Comparison of ENCODE assay signal across 8 mouse cellular contexts in the genomic region with DNA sequence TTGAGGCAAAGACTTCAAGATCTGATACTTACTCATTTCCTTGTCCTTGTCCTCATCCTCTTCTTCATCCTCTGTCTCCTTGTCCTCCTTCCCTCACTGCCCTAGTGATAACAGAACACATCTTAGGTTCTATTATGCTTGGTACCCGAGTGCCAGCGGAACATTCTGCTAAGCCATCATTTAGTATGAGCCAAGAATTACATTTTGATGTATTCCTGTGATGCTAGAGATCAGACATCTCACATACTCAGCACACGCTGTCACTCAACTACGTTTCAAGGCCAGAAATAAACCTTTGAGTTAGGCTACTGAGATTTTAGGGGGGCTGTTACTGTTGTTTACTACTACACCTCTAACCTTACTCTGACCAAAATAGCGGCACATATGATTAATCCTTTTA. TPM values are rescaled to one million over a fixed set of nuclear protein-coding genes. Genes with fewer than 3 reads are reported as not detected.
DNase-seq lines count a peak whose midpoint lies in the region; ATAC-seq and TF ChIP-seq lines count a peak whose summit lies in the region.

A gene (minus strand): TSS at position 101 of the 400 bp plus-strand sequence.

- H3K9me3 ChIP-seq in forebrain, embryonic 10.5 days: no peaks in the 10 kb centered on the region
- H3K9me3 ChIP-seq in limb, embryonic 12.5 days: no peaks in the 10 kb centered on the region
- no peaks in the 10 kb centered on the region for H3K9me3 ChIP-seq in stomach, embryonic 16.5 days (replicated peaks; ENCODE audit: control insufficient read depth, low read length)

- intact Hi-C loops in heart, postnatal 14 days (cut with DNase I): no loop called here

- no peaks in the 10 kb centered on the region for H3K36me3 ChIP-seq in spleen, adult 2 months (ENCODE audit: control insufficient read depth, insufficient read depth, low read length)
- H3K36me3 ChIP-seq in forebrain, embryonic 10.5 days (replicated peaks): no peaks in the 10 kb centered on the region
- H3K36me3 ChIP-seq in limb, embryonic 12.5 days: no peaks in the 10 kb centered on the region
- no peaks in the 10 kb centered on the region for H3K36me3 ChIP-seq in stomach, embryonic 16.5 days (ENCODE audit: control insufficient read depth, insufficient read depth, low read length)

- no peaks in the 10 kb centered on the region for H3K4me1 ChIP-seq in spleen, adult 2 months (ENCODE audit: control insufficient read depth, insufficient read depth, insufficient read length)
- no peaks in the 10 kb centered on the region for H3K4me1 ChIP-seq in forebrain, embryonic 10.5 days
- H3K4me1 ChIP-seq in limb, embryonic 12.5 days (replicated peaks): no peaks in the 10 kb centered on the region
- no peaks in the 10 kb centered on the region for H3K4me1 ChIP-seq in stomach, embryonic 16.5 days (ENCODE audit: control insufficient read depth, insufficient read depth, low read length)

- H3K4me2 ChIP-seq in limb, embryonic 12.5 days: no peak within 1 kb of the TSS
- H3K4me2 ChIP-seq in stomach, embryonic 16.5 days (ENCODE audit: low read depth, low read length): no peak within 1 kb of the TSS

- no peak within 1 kb of the TSS for H3K4me3 ChIP-seq in spleen, adult 2 months (ENCODE audit: extremely low read depth, insufficient read depth, insufficient read length)
- H3K4me3 ChIP-seq in forebrain, embryonic 10.5 days: no peak within 1 kb of the TSS
- no peak within 1 kb of the TSS for H3K4me3 ChIP-seq in limb, embryonic 12.5 days (replicated peaks)
- H3K4me3 ChIP-seq in stomach, embryonic 16.5 days (replicated peaks; ENCODE audit: low read length): no peak within 1 kb of the TSS

- no peak within 1 kb of the TSS for H3K27ac ChIP-seq in spleen, adult 2 months (ENCODE audit: insufficient read depth, low read length)
- no peak within 1 kb of the TSS for H3K27ac ChIP-seq in forebrain, embryonic 10.5 days
- no peak within 1 kb of the TSS for H3K27ac ChIP-seq in limb, embryonic 12.5 days
- H3K27ac ChIP-seq in stomach, embryonic 16.5 days (ENCODE audit: low read length): no peak within 1 kb of the TSS

- no peak for TF ChIP-seq CTCF in spleen, adult 2 months (IDR thresholded peaks at IDR 0.05; ENCODE audit: extremely low read depth, insufficient read depth, insufficient read length, insufficient replicate concordance)

- DNase-seq in spleen, adult 2 months (ENCODE audit: low read depth in 1 of 2, low spot score in 2 of 2): no peak
- DNase-seq in spleen, postnatal 4 days (ENCODE audit: low spot score in 2 of 2): no peak
- no peak for DNase-seq in forebrain, embryonic 10.5 days (ENCODE audit: extremely low spot score, low spot score)
- no peak for DNase-seq in heart, postnatal 14 days
- no peak for DNase-seq in embryo, embryonic 10 days (ENCODE audit: low spot score)
- DNase-seq in lung, postnatal 4 days: no peak

- H3K9ac ChIP-seq in limb, embryonic 12.5 days (replicated peaks): no peak within 1 kb of the TSS
- no peak within 1 kb of the TSS for H3K9ac ChIP-seq in stomach, embryonic 16.5 days (ENCODE audit: low read length)

- WGBS in spleen, adult 2 months: 91% methylated on average over 5 of the region's 5 CpGs
- 90% methylated on average over 5 of the region's 5 CpGs for WGBS in forebrain, embryonic 10.5 days
- 88% methylated on average over 5 of the region's 5 CpGs for WGBS in limb, embryonic 12.5 days
- 81% methylated on average over 5 of the region's 5 CpGs for WGBS in stomach, embryonic 16.5 days

- no peak for ATAC-seq in limb, embryonic 12.5 days (ENCODE audit: insufficient number of reproducible peaks, insufficient read depth, low FRiP score, low TSS enrichment, low read depth)
- no peak for ATAC-seq in stomach, embryonic 16.5 days (ENCODE audit: insufficient read depth, low FRiP score)

- no peaks in the 10 kb centered on the region for H3K27me3 ChIP-seq in spleen, adult 2 months (ENCODE audit: control insufficient read depth, insufficient read depth, low read length)
- no peaks in the 10 kb centered on the region for H3K27me3 ChIP-seq in forebrain, embryonic 10.5 days (ENCODE audit: poor library complexity, severe bottlenecking)
- H3K27me3 ChIP-seq in limb, embryonic 12.5 days: no peaks in the 10 kb centered on the region
- no peaks in the 10 kb centered on the region for H3K27me3 ChIP-seq in stomach, embryonic 16.5 days (ENCODE audit: control insufficient read depth, insufficient read depth, low read length)

- TF ChIP-seq POLR2A in spleen, adult 2 months (IDR thresholded peaks at IDR 0.05; ENCODE audit: low read depth, low read length): no peak

RNA-seq across cellular contexts. Expression of the gene that starts here (rescaled TPM):
- polyA plus RNA-seq in spleen, adult 2 months (2012; rRNA removed): 17.6 and 23.3 TPM in 2 replicates
- polyA plus RNA-seq in forebrain, embryonic 10.5 days (2016; fragmentation: Nextera tagmentation; extraction: Ambion mirVana): 48.9 and 53.7 TPM in 2 replicates
- total RNA-seq in heart, postnatal 14 days (2021): 10 to 100 TPM; 24.6 to 26.2 TPM
- 50.2 and 55.0 TPM in 2 replicates for polyA plus RNA-seq in limb, embryonic 12.5 days (2016; fragmentation: Nextera tagmentation; extraction: Ambion mirVana)
- 51.7 and 53.8 TPM in 2 replicates for polyA plus RNA-seq in stomach, embryonic 16.5 days (2015; fragmentation: Nextera tagmentation; extraction: Ambion mirVana)
